Mouse (Mus musculus): ENCODE data around the gene Comp. TPM values are rescaled to one million over a fixed set of nuclear protein-coding genes. Genes with fewer than 3 reads are reported as not detected.
A peak's percentile ranks its signal among the peaks of the same experiment; 100 is the strongest.

Gene Comp
- total RNA-seq, 2 experiments from 2014 or later, result 2.5 to 2.6 TPM

DNA sequence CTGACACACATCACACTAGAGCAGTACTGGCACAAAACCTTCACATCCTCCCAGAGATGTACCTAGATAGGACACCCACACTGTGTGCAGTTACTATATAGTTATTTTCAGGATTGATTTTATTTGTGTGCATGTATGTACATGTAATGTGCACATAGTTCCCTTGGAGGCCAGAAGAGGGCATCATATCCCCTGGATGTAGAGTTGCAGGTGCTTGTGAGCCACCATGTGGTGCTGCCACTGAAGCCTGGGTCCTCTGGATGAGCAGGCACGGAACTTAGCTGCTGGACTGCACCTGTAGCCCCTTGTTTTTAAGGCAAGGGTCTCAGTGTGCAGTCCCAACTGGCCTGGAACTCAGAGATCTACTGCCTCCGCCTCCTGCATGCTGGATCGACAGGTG is 30.9 kb downstream of the Comp start:
- no peak for DNase-seq

DNA sequence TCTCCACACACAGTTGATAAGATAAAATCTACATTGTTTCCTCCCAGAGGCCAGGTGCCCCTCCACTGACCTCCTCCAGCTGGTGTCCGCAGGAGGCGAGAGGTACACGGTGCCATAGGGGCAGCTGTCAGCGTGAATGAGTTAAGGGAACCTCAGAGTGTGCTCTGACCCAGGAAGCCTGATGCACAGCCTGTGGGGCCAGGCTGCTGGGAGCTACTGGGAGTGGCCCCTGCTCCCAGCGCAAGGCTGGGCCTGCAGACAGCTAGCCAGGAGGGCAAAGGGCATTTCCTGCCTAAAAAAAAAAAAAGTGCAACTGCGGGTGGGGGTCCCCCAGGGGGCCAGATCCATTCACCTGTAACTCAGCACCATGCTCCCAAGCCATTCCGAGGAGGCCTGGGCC is 31.8 kb downstream of the Comp start:
- no peak for DNase-seq

DNA sequence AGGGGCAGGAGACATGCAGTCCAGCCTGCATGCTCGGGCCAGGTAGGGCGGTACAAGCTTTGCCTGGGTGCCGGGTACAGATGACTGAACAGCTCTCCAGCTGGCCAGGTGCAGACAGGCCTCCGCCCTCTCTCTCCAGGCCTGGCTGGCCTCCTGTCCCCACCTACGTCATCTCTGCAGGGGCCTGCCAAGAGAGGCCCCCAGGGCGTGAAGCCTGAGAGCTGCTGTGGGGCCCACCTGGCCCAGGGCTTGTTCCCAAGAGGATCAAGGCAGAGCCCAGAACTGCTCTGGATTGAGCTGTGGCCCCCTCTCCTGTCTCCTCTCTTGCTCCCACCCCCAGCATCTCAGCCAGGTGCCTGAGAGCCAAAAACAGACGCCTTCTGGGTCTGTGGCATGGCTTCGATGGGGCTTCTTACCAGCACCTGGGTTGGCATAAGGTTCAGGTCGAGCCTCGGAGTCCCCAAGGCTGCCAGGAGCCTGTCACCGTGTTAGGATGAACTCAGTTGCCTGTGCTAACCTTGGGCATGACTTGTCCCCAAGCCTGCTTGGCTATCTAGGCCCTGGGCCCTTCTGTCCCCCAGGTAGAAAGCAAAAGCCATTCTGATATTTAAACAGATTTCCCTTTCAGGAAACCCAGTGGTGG is 33.2 kb downstream of the Comp start:
- no peak for DNase-seq

DNA sequence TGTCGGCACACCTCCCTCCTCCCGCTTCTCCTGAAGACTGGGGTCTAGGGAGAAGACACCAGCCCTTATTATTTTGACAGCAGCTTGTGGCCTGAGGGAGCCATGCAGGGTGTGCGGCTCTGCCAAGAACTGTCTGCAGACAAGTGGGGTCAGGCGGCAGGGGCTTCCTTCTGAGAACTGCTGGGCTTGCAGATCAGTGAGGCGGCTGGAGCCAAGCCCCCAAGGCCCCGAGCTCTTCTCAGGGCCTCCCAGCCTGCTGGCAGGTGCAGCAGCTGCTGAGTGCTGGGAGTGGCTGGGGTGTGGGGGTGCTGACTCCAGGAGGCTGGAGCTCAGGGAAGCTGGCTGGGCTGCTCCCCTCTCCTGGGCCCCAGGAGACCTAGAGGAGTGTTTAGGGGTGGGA is 34.9 kb downstream of the Comp start:
- DNase-seq, result no peak

DNA sequence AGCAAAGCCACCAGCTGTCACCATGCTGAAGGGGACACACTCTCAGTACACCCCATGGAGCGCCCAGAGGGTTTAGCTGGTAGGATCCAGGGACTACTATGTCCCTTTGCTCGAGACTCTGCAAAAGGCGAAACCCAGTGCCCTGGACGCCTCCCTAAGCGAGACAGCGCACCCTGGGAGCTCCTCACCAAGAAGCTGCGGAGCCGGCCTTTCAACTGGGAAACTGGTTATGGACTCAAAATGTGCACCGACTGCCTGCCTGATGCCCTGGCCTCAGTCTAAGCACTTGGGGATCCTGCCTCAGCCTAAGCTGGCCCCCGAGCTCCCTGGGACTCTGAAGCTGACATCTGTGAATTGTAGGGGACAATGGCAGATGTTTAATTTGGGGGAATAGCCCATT is 35.7 kb downstream of the Comp start:
- no peak for DNase-seq

DNA sequence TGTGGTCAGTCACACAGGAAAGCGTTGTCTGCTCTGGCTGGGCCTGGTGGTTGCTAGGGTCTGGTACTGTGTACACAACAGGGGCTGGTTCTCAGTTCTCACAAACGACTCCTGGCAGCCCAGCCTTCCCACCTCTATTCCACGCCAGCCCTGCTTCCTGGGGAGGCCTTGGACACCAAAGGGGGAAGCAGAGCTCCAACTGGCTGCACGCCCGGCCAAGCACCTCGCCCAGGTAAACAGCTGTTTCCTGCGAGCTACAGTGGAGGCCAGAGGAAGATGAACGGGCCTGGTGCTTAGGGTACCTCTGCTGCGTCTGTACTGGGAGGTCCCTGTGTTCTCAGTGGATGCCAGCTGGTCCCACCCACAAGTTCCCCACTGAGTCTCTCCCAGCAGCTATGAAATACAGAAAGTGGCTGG is 36.1 kb downstream of the Comp start:
- peak; percentile 49 for DNase-seq

DNA sequence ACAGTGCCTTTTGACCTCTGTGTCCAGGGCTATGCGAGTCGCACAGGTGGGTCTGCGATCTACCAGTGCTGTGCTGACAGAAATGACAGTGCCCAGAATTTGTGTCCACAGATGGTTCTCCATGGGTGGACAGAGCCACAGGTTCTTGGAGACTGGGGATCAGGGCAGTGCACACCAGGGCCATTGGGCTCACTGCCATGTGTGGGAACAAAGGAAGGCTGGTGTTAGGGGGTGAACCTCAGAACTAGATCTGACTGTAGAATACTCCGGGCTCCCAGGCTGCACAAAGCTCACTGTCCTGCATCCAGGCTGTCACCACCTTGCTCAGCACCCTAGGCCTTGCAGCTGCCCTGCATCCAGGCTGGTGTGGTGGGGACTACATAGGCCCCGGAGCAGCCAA is 36.9 kb downstream of the Comp start:
- no peak for DNase-seq

DNA sequence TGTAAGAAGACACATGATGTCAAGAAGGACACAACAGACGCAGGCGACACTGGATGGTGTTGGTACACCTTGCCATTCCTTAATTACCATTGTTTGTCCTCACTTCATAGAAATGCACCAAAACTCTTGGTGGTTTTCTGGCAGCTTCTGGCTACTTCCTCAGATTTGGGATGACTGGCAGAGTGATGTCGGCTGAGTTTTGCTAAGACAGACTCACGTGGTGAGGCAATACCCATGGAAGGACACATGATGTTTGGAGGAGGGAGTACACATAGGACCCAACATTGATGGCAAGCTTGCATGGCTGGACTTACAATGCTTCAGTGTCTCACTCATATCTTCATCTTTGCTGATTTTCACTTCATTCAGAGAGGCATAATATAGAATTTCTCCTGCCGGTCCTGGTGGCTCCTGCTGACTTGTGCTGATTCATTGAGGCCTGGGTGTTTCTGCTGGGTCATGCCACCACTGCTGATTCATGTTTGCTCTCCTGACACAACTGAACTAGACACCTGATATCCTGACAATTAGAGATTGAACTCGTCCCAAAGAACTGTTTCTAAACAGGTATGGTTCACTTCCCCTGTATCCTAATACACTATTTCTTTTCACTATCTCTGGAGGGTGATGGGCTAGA is 41.1 kb downstream of the Comp start:
- no peak for DNase-seq

DNA sequence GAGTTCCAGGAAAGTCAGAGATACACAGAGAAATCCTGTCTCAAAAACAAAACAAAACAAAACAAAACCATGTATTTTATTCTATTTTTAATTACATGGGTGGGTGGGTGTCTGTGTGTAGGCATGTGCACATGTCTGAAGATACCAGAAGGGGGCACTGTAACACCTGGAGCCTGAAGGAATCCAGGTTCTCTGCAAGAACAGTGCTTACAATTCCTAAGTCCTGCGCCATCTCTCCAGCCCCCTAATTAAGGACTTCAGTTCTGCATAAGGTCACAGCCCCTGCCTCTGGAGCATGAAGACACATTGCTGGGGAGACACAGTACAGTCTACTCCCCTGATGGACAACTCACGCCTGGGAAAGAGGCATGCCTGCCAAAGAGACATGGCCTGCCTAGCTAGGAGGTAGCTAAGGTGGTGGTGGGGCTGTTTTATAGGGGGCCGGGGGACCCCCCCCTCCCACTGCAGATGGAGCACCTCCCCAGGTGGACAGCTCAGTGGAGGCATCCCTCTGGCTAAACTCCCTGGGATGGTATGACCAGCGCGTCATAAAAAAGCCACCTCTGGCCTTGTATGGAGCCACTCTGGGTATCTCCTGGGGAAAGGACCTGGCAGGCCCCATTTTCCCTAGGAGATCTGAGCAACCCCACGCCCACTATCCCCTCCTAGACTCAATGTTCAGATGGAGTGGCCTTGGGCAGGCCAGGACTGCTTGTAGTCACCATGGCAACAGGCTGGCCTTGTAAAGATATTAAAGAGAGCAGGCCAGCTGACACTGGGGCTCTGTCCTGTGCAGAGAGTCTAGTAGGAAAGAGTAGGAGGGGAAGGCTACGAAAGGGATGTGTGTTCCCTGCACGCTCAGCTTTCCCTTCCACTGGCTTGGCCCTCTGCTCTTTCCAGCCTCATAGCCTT is 42.4 kb downstream of the Comp start:
- no peak for DNase-seq

DNA sequence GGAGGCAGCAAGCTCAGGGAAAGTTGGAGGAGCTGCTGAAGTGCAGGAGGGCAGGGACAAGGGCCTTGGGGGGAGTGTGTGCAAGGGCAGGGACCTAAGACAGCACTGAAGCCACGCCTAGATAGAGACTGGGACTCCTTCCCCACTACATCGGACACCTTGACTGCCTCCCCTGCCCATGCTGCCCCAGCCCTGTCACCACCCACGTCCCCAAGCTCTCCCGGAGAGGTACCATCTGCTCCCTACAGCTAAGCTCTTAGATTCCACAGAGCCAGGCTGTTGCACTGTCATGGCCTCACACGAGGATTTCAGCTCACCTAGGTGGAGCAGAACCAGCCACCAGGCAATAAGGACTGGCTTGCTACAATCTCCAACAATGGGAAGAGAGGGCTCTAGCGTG is 43.6 kb downstream of the Comp start:
- DNase-seq, result no peak

DNA sequence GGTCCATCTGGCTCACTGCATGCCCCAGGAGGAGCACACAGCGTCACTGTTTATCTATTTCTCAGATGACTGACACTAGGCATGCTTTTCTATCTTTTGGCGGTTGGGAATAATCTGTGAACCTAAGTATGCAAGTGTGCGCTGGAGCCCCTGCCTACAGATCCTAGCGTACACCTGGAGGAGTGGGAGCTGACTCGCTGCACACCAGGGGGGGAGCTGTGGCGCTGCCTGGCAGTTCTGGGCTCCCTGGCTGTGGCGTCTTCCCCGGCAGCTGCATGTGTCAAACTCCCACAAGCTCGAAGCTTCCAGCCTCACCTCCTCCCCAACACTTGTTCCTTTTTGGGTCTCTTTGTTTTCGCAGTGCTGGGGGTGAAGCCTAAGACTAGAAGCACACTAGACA is 44.6 kb downstream of the Comp start:
- DNase-seq, result no peak

DNA sequence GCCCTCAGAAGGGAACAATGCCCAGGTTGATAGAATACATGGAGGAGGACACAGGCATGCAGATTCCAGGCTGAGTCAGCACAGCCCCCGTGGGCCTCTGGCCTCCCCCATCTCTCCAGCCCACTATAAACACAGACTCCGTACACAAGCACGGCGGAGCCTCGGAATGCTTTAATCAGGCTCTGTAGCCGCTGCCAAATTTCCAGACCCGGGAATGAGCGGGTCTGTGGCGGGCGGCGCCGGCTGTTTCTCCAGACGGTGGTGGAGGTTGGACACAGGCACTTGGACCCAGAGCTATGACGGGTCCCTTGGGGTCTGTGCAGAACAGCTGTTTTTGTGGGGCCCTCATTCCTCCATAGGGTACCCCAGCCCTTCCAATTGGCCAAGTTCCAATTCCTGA is 45.6 kb downstream of the Comp start:
- DNase-seq, result peak; percentile 73

DNA sequence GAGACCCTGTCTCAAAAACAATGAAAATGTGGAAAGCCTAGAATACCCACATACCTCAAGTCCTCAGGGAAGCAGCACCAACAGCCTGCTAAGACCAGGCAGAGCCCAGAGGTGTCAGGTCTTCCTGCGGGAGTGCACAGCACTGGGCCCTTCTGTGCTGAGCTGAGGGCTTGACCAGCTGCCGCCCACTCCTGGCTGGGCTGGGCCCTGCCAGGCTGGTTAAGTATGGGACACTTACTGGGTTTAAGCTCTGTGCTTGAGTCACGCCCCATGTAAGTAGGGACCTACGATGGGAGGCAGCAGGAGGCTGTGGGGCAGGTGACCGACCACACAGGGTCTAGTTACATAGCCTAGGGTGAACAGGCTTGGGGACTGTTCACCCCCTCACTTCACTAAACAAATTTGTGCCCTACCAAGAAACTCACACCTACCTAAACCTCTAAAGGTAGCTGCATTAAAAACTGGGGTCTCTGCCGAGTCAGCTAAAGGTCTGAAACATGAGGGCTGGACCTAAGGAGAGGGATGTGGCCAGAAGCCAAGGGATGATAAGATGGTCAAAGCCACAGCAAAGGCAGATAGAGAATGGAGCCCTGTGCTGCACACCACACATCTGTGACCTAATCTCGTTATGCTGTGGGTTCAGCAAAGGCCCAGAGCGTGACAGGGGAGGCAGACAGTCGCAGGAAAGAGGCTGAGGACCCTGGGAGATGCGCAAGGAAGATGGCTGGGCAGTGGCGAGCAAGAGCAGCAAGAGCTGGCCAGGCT is 46.7 kb downstream of the Comp start:
- DNase-seq, result no peak

DNA sequence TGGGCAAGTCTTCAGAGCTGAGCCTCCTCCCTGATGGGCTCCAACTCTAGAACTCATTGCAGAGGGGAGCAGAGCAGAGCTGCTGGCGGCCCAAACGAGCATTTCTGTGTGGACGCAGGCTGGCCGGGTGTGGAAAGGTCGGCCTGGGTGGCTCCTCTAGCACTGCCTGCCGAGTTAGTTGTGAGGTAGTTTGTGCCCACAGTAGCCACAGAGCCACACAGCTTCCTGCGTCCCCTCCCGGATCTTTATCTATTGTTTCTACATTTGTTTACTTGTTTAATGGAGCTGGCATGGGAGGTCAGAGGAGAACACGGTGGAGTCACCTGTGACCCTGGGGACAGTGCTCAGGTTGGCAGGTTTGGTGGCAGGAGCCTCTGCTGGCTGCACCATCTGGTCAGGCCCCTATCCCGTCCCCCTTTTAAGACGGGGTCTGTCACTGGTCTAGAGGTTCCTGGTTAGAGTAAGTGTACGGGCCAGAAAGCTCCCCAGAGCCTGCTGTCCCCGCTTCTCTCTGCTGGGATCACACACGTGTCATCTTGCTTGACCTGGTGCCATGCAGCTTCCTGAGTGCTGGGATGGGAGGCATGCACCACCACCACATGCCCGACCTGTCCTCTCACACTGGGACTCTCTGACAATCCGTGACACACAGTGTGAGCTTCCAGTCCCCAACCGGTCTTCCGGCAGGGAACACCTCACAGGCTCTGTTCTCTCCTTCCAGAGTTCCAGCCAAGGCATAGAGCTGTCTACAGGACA is 48.2 kb downstream of the Comp start:
- DNase-seq, result no peak

DNA sequence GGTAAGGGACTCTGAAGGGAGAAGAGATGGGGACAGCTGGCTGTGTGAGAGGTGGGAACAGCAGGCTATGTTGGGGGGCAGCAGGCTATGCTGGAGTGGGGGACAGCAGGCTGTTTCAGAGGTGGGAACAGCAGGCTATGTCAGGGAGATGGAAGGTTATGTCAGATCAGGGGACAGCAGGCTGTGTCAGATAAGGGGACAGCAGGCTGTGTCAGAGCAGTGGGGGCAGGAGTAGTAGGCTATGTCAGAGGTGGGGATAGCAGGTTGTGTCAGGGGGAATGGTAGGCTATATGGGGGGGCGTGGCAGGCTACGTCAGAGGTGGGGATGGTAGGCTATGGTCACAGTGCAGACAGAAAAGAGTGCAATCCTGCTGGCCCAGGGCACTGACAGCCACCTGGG is 49.4 kb downstream of the Comp start:
- no peak for DNase-seq

DNA sequence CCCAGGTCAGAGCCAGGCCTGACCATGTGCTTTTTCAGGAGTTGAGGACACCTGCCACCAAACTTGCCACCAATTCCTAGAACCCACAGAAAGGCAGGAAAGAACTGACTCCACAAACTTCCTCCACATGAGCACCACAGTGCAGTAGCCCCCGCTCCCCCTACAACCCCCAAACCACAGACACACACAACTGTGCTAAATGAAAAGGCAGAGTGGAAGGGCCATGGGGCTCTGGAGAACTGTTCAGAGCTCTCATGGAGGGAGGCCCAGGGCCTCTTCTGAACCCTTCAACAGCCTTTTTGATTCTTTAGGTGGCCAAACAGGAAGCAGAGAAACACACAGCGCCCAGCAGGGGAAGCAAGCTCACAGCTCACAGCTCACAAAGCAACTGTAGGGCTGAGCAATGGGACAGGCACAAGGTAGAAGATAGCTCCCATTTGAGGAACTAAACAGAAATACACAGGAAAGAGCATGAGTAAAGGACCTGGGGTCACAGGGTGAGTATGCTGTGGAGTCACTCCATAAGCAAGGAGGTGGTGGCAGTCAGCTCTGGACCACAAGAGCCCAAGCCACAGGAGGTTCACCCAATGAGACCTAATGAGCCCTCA is 53.0 kb downstream of the Comp start:
- DNase-seq, result no peak

DNA sequence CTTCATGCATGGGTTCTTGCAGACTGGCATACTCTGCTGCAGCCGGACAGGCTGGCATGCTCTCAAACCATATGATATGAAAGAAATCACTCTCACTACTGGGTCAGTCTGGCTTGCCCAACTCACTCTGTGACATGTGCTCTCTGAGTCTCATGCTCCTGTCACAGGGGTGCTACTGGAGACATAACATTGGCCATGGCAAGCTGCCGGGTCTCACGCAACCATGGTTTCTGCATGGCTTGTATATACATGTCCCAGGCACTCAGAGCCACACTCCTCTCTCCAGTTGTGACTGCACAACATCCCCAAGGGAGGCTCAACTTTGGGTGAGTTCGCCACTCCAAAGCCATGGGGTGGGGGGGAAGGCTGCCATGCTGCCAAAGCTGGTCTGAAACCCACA is 57.9 kb downstream of the Comp start:
- DNase-seq, result no peak
